Mouse (Mus musculus) heart, embryonic 14.5 days (tissue): ENCODE measurements around the gene Tlk2. TPM values are rescaled to one million over a fixed set of nuclear protein-coding genes. Genes with fewer than 3 reads are reported as not detected.

ENCODE experiments used
- polyA plus RNA-seq: library from polyadenylated mRNA; unstranded; fragments of >200 nt; fragmentation: Nextera tagmentation; extraction: Ambion mirVana; gene quantifications from 2 replicates; pipeline ENCODE4 v1.2.1, GENCODE M21; 2014

The Tlk2 gene
- polyA plus RNA-seq, 1 experiment from 2014 or later: 21.9 TPM

Other genes starting within 250 kb of the Tlk2 start
- not detected in 2 replicates for gene Efcab3, start 115.2 kb upstream of the Tlk2 start, polyA plus RNA-seq
- 25.2 and 26.0 TPM in 2 replicates for gene Mettl2, start 52.4 kb upstream of the Tlk2 start, polyA plus RNA-seq
- not detected in 2 replicates for gene Gm10842, start 31.9 kb upstream of the Tlk2 start, polyA plus RNA-seq
- gene Mrc2, start 113.8 kb downstream of the Tlk2 start, polyA plus RNA-seq: 4.4 and 6.1 TPM in 2 replicates